Comparison of ENCODE assay signal across 23 mouse cellular contexts in the genomic region with DNA sequence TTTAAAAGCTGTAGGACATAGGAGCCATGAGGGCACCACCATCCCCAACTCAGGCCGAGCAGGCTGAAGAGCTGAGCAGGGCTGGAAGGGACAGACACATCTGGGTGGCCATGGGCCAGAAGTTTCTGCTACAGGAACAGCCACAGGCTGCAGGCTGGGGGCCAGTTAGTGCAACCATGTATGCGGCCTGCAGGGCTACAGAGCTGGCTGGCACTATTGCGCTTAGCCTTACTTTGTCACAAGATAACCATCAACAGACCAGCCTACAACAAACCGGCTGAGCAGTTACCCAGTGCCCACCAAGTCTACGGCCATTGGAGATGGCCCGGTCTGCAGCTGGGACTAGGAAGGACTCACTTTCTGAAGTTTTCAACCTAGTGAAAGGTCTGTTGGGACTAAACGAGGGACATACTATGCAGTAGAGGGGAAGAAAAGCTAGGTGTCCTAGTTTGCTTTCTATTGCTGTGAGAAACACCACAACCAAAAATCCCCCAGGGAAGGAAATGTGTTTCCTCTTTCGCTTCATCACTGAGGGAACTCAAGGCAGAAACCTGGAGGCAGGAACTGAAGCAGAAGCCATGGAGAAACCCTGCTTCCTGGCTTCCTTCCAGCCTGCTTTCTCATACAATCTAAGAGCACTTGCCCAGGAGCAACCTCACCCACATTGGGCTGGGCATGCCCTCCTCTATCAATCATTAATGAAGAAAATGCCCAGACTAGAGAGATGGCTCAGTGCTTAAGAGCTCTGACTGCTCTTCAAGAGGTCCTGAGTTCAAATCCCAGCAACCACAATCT. TPM values are rescaled to one million over a fixed set of nuclear protein-coding genes. Genes with fewer than 3 reads are reported as not detected.
DNase-seq lines count a peak whose midpoint lies in the region; ATAC-seq and TF ChIP-seq lines count a peak whose summit lies in the region.
"Had no signal": no experiment of that assay in that cellular context is flagged by ENCODE, and none has a peak within 500 bp of the region (broad histone marks: within the 10 kb centered on the region; RNA-seq: fewer than 3 reads in every experiment).

No protein-coding gene starts in this region.

- ATAC-seq in megakaryocyte, adult 5-6 weeks (ENCODE audit: poor library complexity, severe bottlenecking), result 0 out of 2 replicates have a peak, but pooled peaks have one; percentile 15
- ATAC-seq in neural tube, embryonic 15.5 days (ENCODE audit: low FRiP score), result no peak

- H3K4me3 ChIP-seq in heart, adult 2 months, result no peak overlapping the region
- no peak overlapping the region for H3K4me3 ChIP-seq in neural tube, embryonic 15.5 days (replicated peaks)
- H3K4me3 ChIP-seq: embryonic facial prominence, embryonic 15.5 days; heart, embryonic 10.5 days; hindbrain, embryonic 15.5 days; liver, embryonic 15.5 days; lung, embryonic 15.5 days; megakaryocyte, embryonic 14.5 days; neural tube, embryonic 12.5 days had no signal

- H3K79me2 ChIP-seq in heart, adult 2 months (replicated peaks; ENCODE audit: control insufficient read depth, insufficient read depth, low read length), result no peaks in the 10 kb centered on the region

- TF ChIP-seq POLR2A in heart, adult 2 months (IDR thresholded peaks at IDR 0.05; ENCODE audit: insufficient read depth, low read depth, low read length), result no peak

- no peak for TF ChIP-seq EP300 in heart, adult 2 months (IDR thresholded peaks at IDR 0.05; ENCODE audit: insufficient read depth, low read depth, low read length)

- intact Hi-C loops in heart, adult 2 months (cut with DNase I), result no loop called here

- no peaks in the 10 kb centered on the region for H3K9me3 ChIP-seq in neural tube, embryonic 15.5 days (replicated peaks)
- H3K9me3 ChIP-seq: embryonic facial prominence, embryonic 15.5 days; heart, embryonic 10.5 days; hindbrain, embryonic 15.5 days; liver, embryonic 15.5 days; lung, embryonic 15.5 days; megakaryocyte, embryonic 14.5 days; neural tube, embryonic 12.5 days had no signal

- 63% methylated on average over 8 of the region's 8 CpGs for WGBS in heart, adult 2 months
- 90% methylated on average over 8 of the region's 8 CpGs for WGBS in neural tube, embryonic 15.5 days

- peak; percentile 44 for DNase-seq in kidney, adult 9 months
- DNase-seq in kidney, adult 11 months, result no peak
- DNase-seq in 416B (ENCODE audit: low read depth), result peak; percentile 73
- peak; percentile 33 for DNase-seq in MN1 (ENCODE audit: low spot score)
- no peak for DNase-seq in heart, adult 2 months
- DNase-seq: adrenal gland, postnatal 14 days; cerebellum, adult 8-10 months; heart, postnatal 4 days; layer of hippocampus, adult 9-11 months; midbrain, embryonic 14.5 days; retina, postnatal 1 day; right cerebral cortex, postnatal 25 days had no signal

- H3K36me3 ChIP-seq in heart, adult 2 months (ENCODE audit: control insufficient read depth, insufficient read depth, low read length), result no peaks in the 10 kb centered on the region
- H3K36me3 ChIP-seq in neural tube, embryonic 15.5 days, result peaks cover 27% of the 10 kb centered on the region
- H3K36me3 ChIP-seq: embryonic facial prominence, embryonic 15.5 days; heart, embryonic 10.5 days; liver, embryonic 15.5 days; lung, embryonic 15.5 days had no signal

- H3K9ac ChIP-seq in heart, adult 2 months (ENCODE audit: low read depth, low read length), result no peak overlapping the region
- no peak overlapping the region for H3K9ac ChIP-seq in neural tube, embryonic 15.5 days (replicated peaks)
- H3K9ac ChIP-seq: embryonic facial prominence, embryonic 15.5 days; hindbrain, embryonic 15.5 days; liver, embryonic 15.5 days; lung, embryonic 15.5 days; neural tube, embryonic 12.5 days had no signal

- H3K27ac ChIP-seq in heart, adult 2 months, result no peak overlapping the region
- no peak overlapping the region for H3K27ac ChIP-seq in neural tube, embryonic 15.5 days (replicated peaks)
- H3K27ac ChIP-seq: embryonic facial prominence, embryonic 15.5 days; heart, embryonic 10.5 days; hindbrain, embryonic 15.5 days; liver, embryonic 15.5 days; lung, embryonic 15.5 days; neural tube, embryonic 12.5 days had no signal

- no peaks in the 10 kb centered on the region for H3K27me3 ChIP-seq in heart, adult 2 months (ENCODE audit: control insufficient read depth, insufficient read depth, low read length)
- H3K27me3 ChIP-seq in neural tube, embryonic 15.5 days (replicated peaks), result no peaks in the 10 kb centered on the region
- H3K27me3 ChIP-seq: embryonic facial prominence, embryonic 15.5 days; hindbrain, embryonic 15.5 days; liver, embryonic 15.5 days; lung, embryonic 15.5 days; neural tube, embryonic 12.5 days had no signal

- H3K4me1 ChIP-seq in heart, adult 2 months (ENCODE audit: control insufficient read depth, insufficient read depth, low read length), result no peaks in the 10 kb centered on the region
- H3K4me1 ChIP-seq in neural tube, embryonic 15.5 days, result no peaks in the 10 kb centered on the region
- H3K4me1 ChIP-seq: embryonic facial prominence, embryonic 15.5 days; hindbrain, embryonic 15.5 days; liver, embryonic 15.5 days; neural tube, embryonic 12.5 days had no signal

- TF ChIP-seq CTCF in heart, adult 2 months (IDR thresholded peaks at IDR 0.05), result no peak

- H3K4me2 ChIP-seq in neural tube, embryonic 15.5 days, result no peak overlapping the region
- H3K4me2 ChIP-seq: embryonic facial prominence, embryonic 15.5 days; hindbrain, embryonic 15.5 days; liver, embryonic 15.5 days; lung, embryonic 15.5 days; neural tube, embryonic 12.5 days had no signal

RNA-seq across cellular contexts. Expression of gene Clic3, which starts 5.6 kb away (rescaled TPM):
- total RNA-seq in megakaryocyte, adult 5-6 weeks (2015), result not detected in 2 replicates
- total RNA-seq in megakaryocyte, adult 5-6 weeks (2017), result not detected in 2 replicates
- total RNA-seq in heart, adult 2 months (2021), result 1 to 10 TPM; 1.4 to 1.8 TPM
- polyA plus RNA-seq in heart, adult 2 months (2012; rRNA removed), result 4.8 and 7.4 TPM in 2 replicates
- 1.8 and 2.0 TPM in 2 replicates for polyA plus RNA-seq in neural tube, embryonic 15.5 days (2015; fragmentation: Nextera tagmentation; extraction: Ambion mirVana)

RNA-seq across cellular contexts. Expression of gene Paxx, which starts 9.8 kb away (rescaled TPM):
- 36.3 and 36.5 TPM in 2 replicates for total RNA-seq in megakaryocyte, adult 5-6 weeks (2015)
- total RNA-seq in megakaryocyte, adult 5-6 weeks (2017), result 25.7 and 29.6 TPM in 2 replicates
- 10 to 100 TPM; 17.7 to 20.6 TPM for total RNA-seq in heart, adult 2 months (2021)
- polyA plus RNA-seq in heart, adult 2 months (2012; rRNA removed), result 32.8 and 36.8 TPM in 2 replicates
- 100 and 120 TPM in 2 replicates for polyA plus RNA-seq in neural tube, embryonic 15.5 days (2015; fragmentation: Nextera tagmentation; extraction: Ambion mirVana)

RNA-seq across cellular contexts. Expression of gene Ptgds, which starts 18.8 kb away (rescaled TPM):
- total RNA-seq in megakaryocyte, adult 5-6 weeks (2015), result not detected in 2 replicates
- total RNA-seq in megakaryocyte, adult 5-6 weeks (2017), result not detected in 2 replicates
- 100 to 1,000 TPM; 472 to 774 TPM for total RNA-seq in heart, adult 2 months (2021)
- 198 and 795 TPM in 2 replicates for polyA plus RNA-seq in heart, adult 2 months (2012; rRNA removed)
- 40.1 and 116 TPM in 2 replicates for polyA plus RNA-seq in neural tube, embryonic 15.5 days (2015; fragmentation: Nextera tagmentation; extraction: Ambion mirVana)
- polyA plus RNA-seq: C2C12 had no signal

RNA-seq across cellular contexts. Expression of gene Abca2, which starts 22.5 kb away (rescaled TPM):
- 25.5 and 33.3 TPM in 2 replicates for total RNA-seq in megakaryocyte, adult 5-6 weeks (2015)
- total RNA-seq in megakaryocyte, adult 5-6 weeks (2017), result 12.0 and 13.0 TPM in 2 replicates
- total RNA-seq in heart, adult 2 months (2021), result 10 to 100 TPM; 36.1 to 41.1 TPM
- 43.4 and 44.2 TPM in 2 replicates for polyA plus RNA-seq in heart, adult 2 months (2012; rRNA removed)
- polyA plus RNA-seq in neural tube, embryonic 15.5 days (2015; fragmentation: Nextera tagmentation; extraction: Ambion mirVana), result 11.2 and 13.4 TPM in 2 replicates

RNA-seq across cellular contexts. Expression of gene Fut7, which starts 28.0 kb away (rescaled TPM):
- total RNA-seq in megakaryocyte, adult 5-6 weeks (2015), result 10.1 and 11.6 TPM in 2 replicates
- total RNA-seq in megakaryocyte, adult 5-6 weeks (2017), result 20.4 and 21.5 TPM in 2 replicates
- total RNA-seq in heart, adult 2 months (2021), result under 1 TPM in 1 of 2 experiments, not detected in 1; 0.11 TPM
- polyA plus RNA-seq in heart, adult 2 months (2012; rRNA removed), result 0.43 TPM in 1 of 2 replicates, not detected in the other
- 0.13 and 0.38 TPM in 2 replicates for polyA plus RNA-seq in neural tube, embryonic 15.5 days (2015; fragmentation: Nextera tagmentation; extraction: Ambion mirVana)
- total RNA-seq: adrenal gland, postnatal 14 days had no signal
- polyA plus RNA-seq: heart, embryonic 10.5 days; intestine, embryonic 14.5 days had no signal

Comparison
In these comparisons a context has a peak if more than half of its experiments do, and no peak if none do; other contexts are left out.
1. DNase-seq: peak in kidney, adult 9 months (single experiment), 416B (single experiment) and MN1 (single experiment); none in kidney, adult 11 months (single experiment) and heart, adult 2 months (0 of 2).
2. RNA of gene Ptgds, which starts 18.8 kb away (total RNA-seq): 472 to 774 TPM in heart, adult 2 months; not detected in megakaryocyte, adult 5-6 weeks; every median in the first group is over 100 times any median in the second.